Mouse (Mus musculus) spleen, adult 2 months (tissue): Measurements from ENCODE around the gene Hdac5. TPM values are rescaled to one million over a fixed set of nuclear protein-coding genes. Genes with fewer than 3 reads are reported as not detected.

Experiments
- DNase-seq, 2 experiments: peaks; one replicate each; pipeline versions ENCODE4 v3.0.0 to v3.0.0-alpha.2; 2012 to 2021; ENCODE audit warnings: low spot score in 2 of 2, low read depth in 1 of 2
- H3K27ac ChIP-seq: fragments of 200-500 bp; 2 replicates; pipeline ENCODE4 v1.5.1; 2012; ENCODE audit warnings: low read length, inconsistent platforms; ENCODE audit not compliant: insufficient read depth
- H3K27me3 ChIP-seq: fragments of 200-500 bp; 2 replicates; pipeline ENCODE4 v1.6.1; 2012; ENCODE audit warnings: mild to moderate bottlenecking, moderate library complexity, low read length, inconsistent platforms; ENCODE audit not compliant: control insufficient read depth, insufficient read depth
- H3K36me3 ChIP-seq: fragments of 200-500 bp; 2 replicates; pipeline ENCODE4 v1.6.1; 2012; ENCODE audit warnings: mild to moderate bottlenecking, low read length, inconsistent platforms; ENCODE audit not compliant: control insufficient read depth, insufficient read depth
- H3K4me1 ChIP-seq: fragments of 200-500 bp; 2 replicates; pipeline ENCODE4 v1.6.1; 2011; ENCODE audit warnings: inconsistent platforms; ENCODE audit not compliant: control insufficient read depth, insufficient read depth, insufficient read length
- H3K4me3 ChIP-seq: fragments of 200-500 bp; 2 replicates; pipeline ENCODE4 v1.5.1; 2011; ENCODE audit warnings: mild to moderate bottlenecking, inconsistent platforms; ENCODE audit not compliant: insufficient read depth, insufficient read length; ENCODE audit errors: extremely low read depth
- CTCF ChIP-seq: fragments of 200-500 bp; IDR thresholded peaks from 2 replicates; pipeline ENCODE4 v1.5.1; 2011; ENCODE audit warnings: mild to moderate bottlenecking, inconsistent platforms; ENCODE audit not compliant: insufficient read depth, insufficient read length, insufficient replicate concordance; ENCODE audit errors: extremely low read depth
- POLR2A ChIP-seq: fragments of 200-500 bp; IDR thresholded peaks from 2 replicates; pipeline ENCODE4 v1.6.1; 2011; ENCODE audit warnings: low read depth, low read length, inconsistent platforms
- WGBS: fragments of 180-500 bp; shearing (Covaris S2); methylation state at CpG from one replicate; pipeline ENCODE4 v1.1.7; 2018; 5-methylcytosine and 5-hydroxymethylcytosine counted together
- polyA plus RNA-seq: library from polyadenylated mRNA; depleted of rRNA; stranded (reverse); fragments of >200 nt; gene quantifications from 2 replicates; pipeline ENCODE4 v1.2.3, GENCODE M21; 2012; rRNA removed

The Hdac5 gene
- polyA plus RNA-seq, 1 experiment, result 71.9 TPM

DNA sequence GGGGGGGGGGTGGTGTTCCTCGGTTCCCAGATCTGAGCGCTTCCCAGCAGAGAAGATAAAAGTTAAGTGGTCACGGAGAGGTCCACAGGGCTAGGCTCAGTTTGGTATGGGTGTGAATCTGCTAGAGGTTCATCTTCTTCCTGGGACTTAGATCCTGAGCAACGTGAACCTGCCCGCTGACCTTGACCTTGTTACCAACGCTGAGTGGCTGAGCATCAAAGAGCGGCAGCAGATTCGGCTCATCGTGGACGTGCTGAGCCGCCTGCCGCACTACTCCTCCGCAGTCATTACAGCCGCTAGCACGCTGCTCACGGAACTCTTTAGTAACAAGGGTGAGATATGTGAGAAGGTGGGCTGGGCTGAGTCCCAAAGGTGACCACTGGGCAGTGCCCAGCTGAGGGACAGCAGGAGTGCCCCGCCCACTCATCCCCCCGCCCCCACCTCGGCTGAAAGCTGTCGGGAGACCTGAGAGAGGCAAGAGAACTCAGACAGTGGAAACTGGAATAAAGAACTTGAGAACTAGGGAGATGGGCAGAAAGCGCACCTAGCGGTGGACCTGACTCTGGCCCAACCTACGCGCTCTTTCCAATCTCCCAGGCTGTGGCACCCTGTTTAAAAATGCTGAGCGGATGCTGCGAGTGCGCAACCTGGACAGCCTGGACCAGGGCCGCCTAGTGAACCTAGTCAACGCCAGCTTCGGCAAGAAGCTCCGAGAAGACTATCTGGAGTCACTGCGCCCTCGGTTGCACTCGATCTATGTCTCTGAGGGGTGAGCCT lies 82.6 kb downstream of the Hdac5 start:
- DNase-seq, result no peak
- Histone ChIP-seq H3K27me3 (peaks cover 18% of the 10 kb centered on the region), H3K27ac (no peak overlapping the region), H3K36me3 (no peaks in the 10 kb centered on the region), H3K4me3 (no peak overlapping the region), H3K4me1 (0 out of 2 replicates have a peak, but pooled peaks cover 3% of the 10 kb centered on the region)
- TF ChIP-seq CTCF (no peak), POLR2A (no peak)
- 19% methylated on average over 34 of the region's 34 CpGs for WGBS

DNA sequence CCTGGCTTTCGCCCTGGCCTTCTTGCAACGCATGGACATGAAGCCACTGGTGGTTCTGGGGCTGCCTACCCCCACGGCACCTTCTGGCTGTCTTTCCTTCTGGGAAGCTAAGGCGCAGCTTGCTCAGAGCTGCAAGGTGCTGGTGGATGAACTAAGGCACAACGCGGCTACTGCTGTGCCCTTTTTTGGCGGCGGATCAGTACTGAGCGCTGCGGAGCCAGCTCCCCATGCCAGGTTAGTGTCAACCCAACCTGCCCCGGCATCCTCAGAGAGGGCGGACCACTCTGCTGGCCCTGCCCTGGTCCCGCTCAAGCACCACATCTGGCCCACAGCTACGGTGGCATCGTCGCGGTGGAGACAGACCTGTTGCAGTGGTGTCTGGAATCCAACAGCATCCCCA lies 83.4 kb downstream of the Hdac5 start:
- no peak overlapping the region for H3K4me3 ChIP-seq
- no peak for DNase-seq
- H3K36me3 ChIP-seq, result no peaks in the 10 kb centered on the region
- TF ChIP-seq CTCF (no peak), POLR2A (no peak)
- H3K4me1 ChIP-seq, result 0 out of 2 replicates have a peak, but pooled peaks cover 3% of the 10 kb centered on the region
- 18% methylated on average over 17 of the region's 17 CpGs for WGBS
- peaks cover 18% of the 10 kb centered on the region for H3K27me3 ChIP-seq
- H3K27ac ChIP-seq, result no peak overlapping the region

DNA sequence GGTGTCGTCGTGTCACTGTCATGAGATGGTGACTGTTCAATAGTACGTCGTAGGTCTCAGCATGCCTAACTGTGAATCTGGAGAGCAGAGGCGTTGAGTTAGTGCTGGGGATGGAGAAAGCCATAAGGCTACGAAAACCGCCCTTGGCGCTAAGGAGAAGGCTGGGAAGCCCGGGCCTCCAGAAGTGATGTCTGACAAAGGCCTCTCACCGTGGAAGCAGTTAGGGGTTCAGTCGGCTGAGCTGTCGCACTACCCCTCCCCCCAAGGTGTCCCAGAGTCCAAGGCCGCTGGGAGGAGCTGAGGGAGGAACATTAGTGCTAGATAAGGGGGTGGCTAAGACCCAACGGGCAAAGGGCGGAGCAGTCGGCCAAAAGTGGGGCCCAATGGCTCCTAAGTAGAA lies 84.0 kb downstream of the Hdac5 start:
- Histone ChIP-seq H3K27ac (no peak overlapping the region), H3K4me3 (no peak overlapping the region), H3K36me3 (no peaks in the 10 kb centered on the region), H3K4me1 (0 out of 2 replicates have a peak, but pooled peaks cover 3% of the 10 kb centered on the region), H3K27me3 (peaks cover 18% of the 10 kb centered on the region)
- no peak for DNase-seq
- TF ChIP-seq CTCF (no peak), POLR2A (no peak)
- 14% methylated on average over 16 of the region's 16 CpGs for WGBS

DNA sequence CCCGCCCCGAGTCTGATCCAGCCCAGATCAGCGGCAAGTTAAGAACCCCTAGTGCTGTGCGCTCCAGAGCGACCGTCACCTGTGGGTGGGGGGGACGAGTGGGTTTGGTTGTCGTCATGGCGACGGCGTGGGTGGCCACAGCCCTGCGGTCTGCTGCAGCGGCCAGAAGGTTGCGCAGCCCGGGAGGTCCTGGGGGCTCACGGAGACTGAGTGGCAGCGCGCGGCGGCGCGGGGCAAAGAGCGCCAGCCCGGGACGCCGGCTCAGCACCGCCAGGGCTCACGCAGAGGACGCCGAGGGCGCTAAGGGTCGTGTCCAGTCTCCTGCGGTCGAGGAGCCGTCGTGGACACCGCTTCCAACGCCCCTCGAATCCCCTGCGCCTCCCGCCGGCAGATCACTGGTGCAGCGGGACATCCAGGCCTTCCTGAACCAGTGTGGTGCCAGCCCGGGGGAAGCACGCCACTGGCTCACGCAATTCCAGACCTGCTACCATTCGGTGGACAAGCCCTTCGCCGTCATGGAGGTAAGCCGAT lies 84.4 kb downstream of the Hdac5 start, which contains the start of gene Nags:
Gene Nags, plus strand, starts transcription at position 43 of the 531 bp plus-strand sequence.
- H3K27me3 ChIP-seq, result peaks cover 18% of the 10 kb centered on the region
- no peak within 1 kb of the TSS for H3K27ac ChIP-seq
- H3K4me3 ChIP-seq, result no peak within 1 kb of the TSS
- 4% methylated on average over 50 of the region's 50 CpGs for WGBS
- no peak for DNase-seq
- no peaks in the 10 kb centered on the region for H3K36me3 ChIP-seq
- 0 out of 2 replicates have a peak, but pooled peaks cover 3% of the 10 kb centered on the region for H3K4me1 ChIP-seq
- TF ChIP-seq CTCF (no peak), POLR2A (no peak)

DNA sequence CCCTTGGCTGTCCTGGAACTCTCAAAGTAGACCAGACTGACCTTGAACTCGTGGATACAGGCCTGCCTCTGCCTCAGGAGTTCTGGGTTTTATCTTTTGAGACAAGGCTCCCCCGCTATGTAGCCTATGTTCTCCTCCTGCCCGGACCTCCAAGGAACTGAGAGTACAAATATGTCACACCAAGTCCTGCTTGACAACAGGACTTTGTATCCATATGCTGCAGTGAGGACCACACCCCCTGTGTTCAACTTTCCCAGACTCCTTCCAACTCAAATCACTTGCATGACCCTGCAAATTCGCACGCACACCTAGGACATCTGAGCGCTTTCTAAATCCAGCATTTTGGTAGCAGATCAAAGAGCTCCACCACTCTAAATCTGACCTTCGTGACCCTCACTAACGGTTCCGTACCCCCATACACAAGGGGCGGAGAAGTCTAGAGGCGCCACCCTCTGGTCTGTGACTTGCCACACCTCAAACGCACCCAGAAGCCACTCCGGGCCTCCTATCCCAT lies 85.0 kb downstream of the Hdac5 start:
- no peaks in the 10 kb centered on the region for H3K36me3 ChIP-seq
- no peak for DNase-seq
- no peak overlapping the region for H3K27ac ChIP-seq
- 35% methylated on average over 13 of the region's 13 CpGs for WGBS
- TF ChIP-seq POLR2A (no peak), CTCF (no peak)
- no peak overlapping the region for H3K4me3 ChIP-seq
- 0 out of 2 replicates have a peak, but pooled peaks cover 3% of the 10 kb centered on the region for H3K4me1 ChIP-seq
- peaks cover 18% of the 10 kb centered on the region for H3K27me3 ChIP-seq

Other genes with a start within 250 kb of the Hdac5 start
- not detected in 2 replicates for gene Cfap97d1, start 245.9 kb downstream of the Hdac5 start, polyA plus RNA-seq
- 46.5 and 65.0 TPM in 2 replicates for gene Dusp3, start 243.2 kb downstream of the Hdac5 start, polyA plus RNA-seq
- 2.1 and 2.7 TPM in 2 replicates for gene Mpp3, start 201.7 kb downstream of the Hdac5 start, polyA plus RNA-seq
- gene Cd300lg, start 188.7 kb downstream of the Hdac5 start, polyA plus RNA-seq, result 12.3 and 12.8 TPM in 2 replicates
- 7.5 TPM in 2 replicates for gene Mpp2, start 141.7 kb downstream of the Hdac5 start, polyA plus RNA-seq
- gene Ppy, start 128.8 kb downstream of the Hdac5 start, polyA plus RNA-seq, result 0.29 and 0.50 TPM in 2 replicates
- 0.72 TPM in 1 of 2 replicates, not detected in the other for gene Pyy, start 122.3 kb downstream of the Hdac5 start, polyA plus RNA-seq
- 0.20 and 0.58 TPM in 2 replicates for gene Nags, start 84.7 kb downstream of the Hdac5 start, polyA plus RNA-seq
- 15.2 and 18.5 TPM in 2 replicates for gene Tmem101, start 73.8 kb downstream of the Hdac5 start, polyA plus RNA-seq
- gene Lsm12, start 44.9 kb downstream of the Hdac5 start, polyA plus RNA-seq, result 18.0 and 22.7 TPM in 2 replicates
- gene G6pc3, start 40.5 kb downstream of the Hdac5 start, polyA plus RNA-seq, result 63.9 and 72.3 TPM in 2 replicates
- gene BC030867, start 18.7 kb upstream of the Hdac5 start, polyA plus RNA-seq, result 1.9 and 4.5 TPM in 2 replicates
- 0.13 and 0.19 TPM in 2 replicates for gene Asb16, start 38.6 kb upstream of the Hdac5 start, polyA plus RNA-seq
- 31.6 and 41.1 TPM in 2 replicates for gene Tmub2, start 54.8 kb upstream of the Hdac5 start, polyA plus RNA-seq
- 39.8 and 45.1 TPM in 2 replicates for gene Atxn7l3, start 66.5 kb upstream of the Hdac5 start, polyA plus RNA-seq
- 29.9 and 30.7 TPM in 2 replicates for gene Ubtf, start 89.6 kb upstream of the Hdac5 start, polyA plus RNA-seq
- gene Slc4a1, start 136.0 kb upstream of the Hdac5 start, polyA plus RNA-seq, result 301 and 381 TPM in 2 replicates
- gene Rundc3a, start 163.2 kb upstream of the Hdac5 start, polyA plus RNA-seq, result 3.6 and 4.0 TPM in 2 replicates
- 348 and 407 TPM in 2 replicates for gene Slc25a39, start 177.8 kb upstream of the Hdac5 start, polyA plus RNA-seq
- gene Grn, start 200.1 kb upstream of the Hdac5 start, polyA plus RNA-seq, result 232 and 240 TPM in 2 replicates
- 4.1 and 5.2 TPM in 2 replicates for gene Fam171a2, start 217.5 kb upstream of the Hdac5 start, polyA plus RNA-seq
- gene Itga2b, start 240.0 kb upstream of the Hdac5 start, polyA plus RNA-seq, result 60.4 and 60.8 TPM in 2 replicates